Mouse (Mus musculus) cerebellum, adult 18-20 months (tissue): ENCODE measurements around the gene Olfr967.
"Not testable (repeated sequence)": the region's sequence is repeated elsewhere in the genome, so short reads cannot be mapped to it uniquely, and the experiment has no call there.

Experiments used
- DNase-seq, 2 experiments: peaks; one replicate each; pipeline ENCODE4 v3.0.0; 2021

The Olfr967 gene

DNA sequence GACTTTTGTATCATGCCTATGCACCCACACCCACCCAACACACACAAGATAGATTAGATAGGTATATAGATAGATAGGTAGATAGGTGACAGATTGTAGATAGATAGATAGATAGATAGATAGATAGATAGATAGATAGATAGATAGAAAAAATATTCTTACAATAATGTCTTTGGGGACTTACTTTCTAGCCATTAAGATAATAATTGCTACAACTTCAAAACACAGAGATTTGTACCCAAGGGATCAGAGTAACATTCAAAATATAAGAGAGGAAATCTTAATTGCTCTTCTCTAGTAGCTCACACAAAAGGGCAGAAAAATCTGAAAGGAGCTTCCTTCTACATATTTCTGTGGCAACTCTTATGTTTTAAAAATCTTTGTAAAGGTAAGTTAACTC lies at the start of gene Olfr967:
TSS of gene Olfr967 (plus strand) at position 301 of the 400 bp plus-strand sequence.
- DNase-seq: no peak

DNA sequence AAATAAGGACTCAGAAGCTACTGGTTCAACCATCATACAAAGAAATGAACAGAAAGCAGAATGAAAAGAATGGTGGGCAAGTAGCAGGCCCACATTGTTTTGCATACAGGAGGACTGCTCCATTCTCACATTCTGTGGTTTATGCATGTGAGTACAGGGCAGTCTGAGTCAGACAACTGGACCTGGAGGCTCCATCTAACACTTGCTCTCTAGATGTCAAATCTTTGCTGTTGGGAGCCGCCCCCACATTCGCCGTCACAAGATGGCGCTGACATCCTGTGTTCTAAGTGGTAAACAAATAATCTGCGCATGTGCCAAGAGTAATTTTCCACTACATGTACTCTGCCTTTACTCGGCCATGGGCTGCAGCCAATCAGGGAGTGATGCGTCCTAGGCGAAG lies 44.9 kb upstream of the Olfr967 start:
- DNase-seq: not testable (repeated sequence)

DNA sequence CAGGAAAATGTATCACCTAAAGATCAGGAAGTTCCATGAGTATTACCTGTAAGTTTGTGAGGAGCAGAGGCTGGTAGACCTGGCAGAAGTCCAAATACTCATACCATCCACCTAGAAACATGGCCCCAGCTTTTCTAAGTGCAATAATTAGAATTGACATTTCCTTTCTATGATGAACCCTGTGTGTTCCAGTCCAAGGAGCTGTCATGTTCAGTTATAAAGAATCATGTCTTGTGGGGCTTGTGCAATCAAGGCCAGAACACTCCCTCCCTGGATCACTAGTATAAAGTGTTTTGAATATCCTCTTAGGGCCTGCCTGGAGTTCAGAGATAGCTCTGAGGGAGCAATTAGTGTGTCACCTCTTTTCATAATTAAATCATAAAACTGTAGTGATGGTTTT lies 39.0 kb upstream of the Olfr967 start, which contains the start of gene Olfr149:
TSS of gene Olfr149 (minus strand) at position 101 of the 400 bp plus-strand sequence.
- no peak for DNase-seq

DNA sequence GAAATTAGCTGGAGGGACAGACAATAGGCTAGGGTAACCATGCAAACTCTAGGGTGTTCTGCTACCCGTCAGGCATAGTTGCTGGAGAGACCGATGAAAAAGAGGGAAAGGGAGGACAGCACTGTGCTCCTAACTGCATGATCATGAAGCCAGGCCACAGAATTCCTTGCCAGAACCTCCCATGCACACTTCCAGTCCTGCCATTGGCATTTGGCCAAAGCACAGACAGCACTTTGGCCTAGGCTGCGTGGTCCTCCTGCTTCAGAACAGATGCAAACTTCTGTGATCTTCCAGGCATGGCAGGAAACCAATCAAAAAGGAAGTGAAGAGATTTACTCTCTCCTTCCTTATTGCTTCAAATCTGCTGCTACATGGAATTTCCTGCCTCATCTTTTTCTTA lies 37.1 kb upstream of the Olfr967 start:
- no peak for DNase-seq

DNA sequence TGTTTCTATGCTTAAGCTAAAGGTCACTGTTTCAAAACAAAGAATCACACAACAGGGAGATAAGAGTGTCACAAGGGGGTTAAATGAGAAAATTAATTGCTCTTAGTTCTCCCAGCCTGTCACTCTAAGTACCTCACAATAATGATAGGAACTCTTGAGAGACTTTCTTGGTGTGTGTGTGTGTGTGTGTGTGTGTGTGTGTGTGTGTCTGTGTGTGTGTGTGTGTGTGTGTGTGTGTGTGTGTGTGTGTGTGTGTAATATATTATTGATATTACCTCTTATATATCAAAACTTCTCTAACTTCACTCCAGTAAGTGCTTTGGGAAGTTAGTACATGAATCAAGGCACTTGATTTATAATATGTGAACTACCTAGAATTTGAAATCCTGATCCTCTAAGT lies 35.0 kb upstream of the Olfr967 start, which contains the start of gene Olfr965:
TSS of gene Olfr965 (plus strand) at position 301 of the 400 bp plus-strand sequence.
- DNase-seq: no peak

DNA sequence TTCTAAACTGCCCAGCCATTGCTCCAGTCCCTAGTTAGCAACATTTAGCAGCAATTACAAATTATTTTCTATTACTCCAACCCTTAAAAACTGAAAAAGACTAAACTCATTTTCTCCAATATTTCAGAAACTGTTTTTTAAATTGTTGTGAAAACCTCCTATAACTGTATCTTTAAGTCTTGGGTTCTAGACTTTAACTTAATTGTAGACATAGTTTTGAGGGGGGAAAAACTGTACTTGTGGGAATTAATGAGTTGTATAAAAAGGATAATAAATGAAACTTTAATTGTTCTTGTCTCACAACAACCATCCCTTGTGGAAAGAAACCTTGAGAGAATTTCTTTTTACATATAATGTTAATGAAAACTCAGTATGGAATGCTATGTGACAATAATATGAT lies 15.4 kb upstream of the Olfr967 start, which contains the start of gene Olfr150:
TSS of gene Olfr150 (plus strand) at position 301 of the 400 bp plus-strand sequence.
- DNase-seq: no peak

DNA sequence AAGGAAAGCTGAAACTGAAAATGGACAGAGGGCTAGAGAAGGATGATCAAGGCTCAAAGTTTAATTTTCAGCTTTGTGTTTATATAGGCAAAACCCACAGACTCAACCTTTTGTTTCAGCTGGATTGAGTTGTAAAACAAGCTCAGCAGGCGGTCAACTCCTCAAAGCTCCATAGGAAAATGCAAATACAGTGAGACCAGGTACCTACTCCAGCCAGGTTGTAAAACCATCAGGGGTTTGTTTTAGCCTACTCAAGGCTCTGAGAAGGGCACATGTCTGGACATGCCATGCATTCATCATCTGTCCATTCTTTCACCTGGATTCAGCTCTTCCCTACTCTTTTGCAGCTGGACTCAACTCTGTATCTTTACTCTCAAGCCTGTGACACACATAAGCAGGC lies 5.3 kb upstream of the Olfr967 start:
- DNase-seq: no peak

DNA sequence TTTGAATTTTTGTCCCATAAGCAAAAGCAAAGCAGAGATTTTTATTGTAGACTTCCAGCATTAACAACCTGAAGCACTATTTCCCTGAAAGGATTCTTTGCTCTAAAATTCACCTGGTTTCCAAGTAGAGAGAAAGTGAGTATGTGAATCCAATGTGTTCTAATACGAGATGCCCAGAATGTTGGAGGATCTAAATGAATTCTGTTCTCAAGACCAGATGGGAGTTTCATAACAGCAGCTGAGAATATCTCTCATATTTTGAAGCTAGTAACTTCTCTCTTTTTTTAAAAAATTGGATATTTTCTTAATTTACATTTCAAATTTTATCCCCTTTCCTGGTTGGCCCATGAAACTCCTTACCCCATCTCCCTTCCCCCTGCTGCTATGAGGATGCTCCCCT lies 379 bp downstream of the Olfr967 start:
- DNase-seq: no peak

DNA sequence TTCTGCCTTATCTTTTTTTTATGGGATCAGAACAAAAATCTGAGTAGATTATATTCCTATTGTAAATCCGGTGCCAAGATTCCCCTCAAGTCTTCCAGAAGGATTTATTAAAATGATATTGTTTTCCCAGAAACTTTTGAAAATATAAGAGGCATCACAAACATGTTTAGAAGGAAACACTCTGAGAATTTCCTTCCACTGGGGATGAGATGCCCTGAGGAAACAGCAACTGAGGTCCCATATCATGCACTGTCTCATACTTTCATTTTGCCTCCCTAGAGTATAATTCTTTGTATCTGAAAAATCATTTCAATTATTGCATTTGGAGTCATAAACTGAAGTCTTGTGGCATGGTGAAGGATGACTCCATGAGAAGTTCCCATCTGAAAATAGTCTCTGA lies 37.1 kb downstream of the Olfr967 start, which contains the start of gene Olfr968:
TSS of gene Olfr968 (minus strand) at position 101 of the 400 bp plus-strand sequence.
- no peak for DNase-seq

DNA sequence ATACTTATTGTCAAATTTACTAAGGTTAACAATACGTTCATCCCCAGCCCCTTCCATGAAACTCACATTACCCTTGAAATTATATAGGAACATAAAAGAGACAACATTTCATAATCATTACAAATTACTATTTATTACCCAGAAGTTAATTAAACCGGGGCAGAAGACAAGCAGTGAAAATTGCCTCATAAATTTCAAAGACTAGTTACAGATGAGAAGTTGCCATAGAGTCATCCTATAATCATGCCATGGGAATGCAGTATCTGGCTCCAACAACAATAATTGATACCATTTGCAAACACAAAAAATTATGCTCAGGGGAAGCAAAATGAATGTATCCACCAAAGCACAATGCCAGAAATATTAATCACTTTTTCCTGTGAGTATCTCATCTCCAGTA lies 44.5 kb downstream of the Olfr967 start, which contains the start of gene Olfr969:
TSS of gene Olfr969 (plus strand) at position 388 of the 400 bp plus-strand sequence.
- no peak for DNase-seq
